Mouse (Mus musculus): Measurements from ENCODE around the gene Dclk1.

DNA sequence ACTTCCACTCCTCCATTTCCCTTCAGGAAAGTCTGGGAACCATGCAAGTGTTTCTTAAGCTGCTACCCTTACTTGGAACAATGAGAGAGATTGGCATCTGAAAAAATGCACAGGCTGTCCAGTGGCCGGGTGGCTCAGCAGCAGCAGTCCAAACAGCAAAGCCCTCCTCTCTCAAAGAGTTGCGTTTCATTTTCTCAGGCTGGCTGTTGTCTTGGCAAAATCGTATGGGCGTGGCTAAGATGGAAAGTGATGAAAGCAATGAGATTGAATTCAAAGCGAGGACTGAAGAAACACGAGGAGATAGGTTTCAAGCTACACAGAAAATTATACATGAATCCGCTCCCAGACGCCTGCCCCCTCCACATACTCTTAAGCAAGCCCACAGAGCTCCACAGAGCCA, 67.8 kb downstream of the Dclk1 start:
- no peak for TF ChIP-seq CTCF (conservative IDR thresholded peaks at IDR 0.05; ENCODE audit: insufficient read depth, insufficient read length, low read depth, low read length)
- no peak for TF ChIP-seq POLR2A (IDR thresholded peaks at IDR 0.05; ENCODE audit: low read depth, low read length)

All from kidney, adult 2 months (tissue).